Mouse (Mus musculus): ENCODE data around the gene Dnah2.

Dnah2 gene

DNA sequence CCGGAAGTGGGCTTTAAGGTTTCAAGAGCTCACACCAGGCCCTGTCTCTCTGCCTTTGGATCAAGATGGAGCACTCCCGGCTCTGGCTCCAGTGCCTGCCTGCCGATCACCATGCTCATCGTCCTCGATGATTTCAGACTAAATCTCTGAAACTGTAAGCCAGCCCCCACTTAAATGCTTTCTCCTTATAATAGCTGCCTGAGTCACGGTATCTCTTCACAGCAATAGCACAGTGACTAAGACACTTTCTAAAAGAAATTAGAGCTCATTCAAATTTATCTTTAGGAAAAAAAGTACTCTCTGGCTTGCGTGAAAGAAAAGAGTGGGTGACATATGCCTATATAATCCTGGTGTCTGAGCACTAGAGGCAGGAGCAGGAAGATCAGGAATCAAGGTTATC lies 84.9 kb downstream of the Dnah2 start:
- DNase-seq (ENCODE audit: low spot score): no peak

DNA sequence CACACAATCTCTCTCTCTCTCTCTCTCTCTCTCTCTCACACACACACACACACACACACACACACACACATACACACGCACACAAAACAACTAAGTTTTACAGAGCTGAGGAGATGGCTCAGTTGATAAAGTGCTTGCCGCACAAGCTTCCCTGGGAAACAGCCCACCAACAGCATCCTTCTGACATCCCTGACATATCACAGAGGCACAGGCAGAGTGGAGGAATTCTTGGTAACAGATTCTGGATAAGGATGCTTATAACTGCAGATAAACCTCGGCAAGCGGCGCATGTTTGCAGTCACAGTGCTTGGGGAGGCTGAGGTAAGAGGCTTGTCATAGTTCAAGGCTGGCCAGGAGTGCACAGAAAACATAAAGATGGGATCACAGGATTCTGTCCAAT lies 87.3 kb downstream of the Dnah2 start:
- DNase-seq (ENCODE audit: low spot score): no peak

DNA sequence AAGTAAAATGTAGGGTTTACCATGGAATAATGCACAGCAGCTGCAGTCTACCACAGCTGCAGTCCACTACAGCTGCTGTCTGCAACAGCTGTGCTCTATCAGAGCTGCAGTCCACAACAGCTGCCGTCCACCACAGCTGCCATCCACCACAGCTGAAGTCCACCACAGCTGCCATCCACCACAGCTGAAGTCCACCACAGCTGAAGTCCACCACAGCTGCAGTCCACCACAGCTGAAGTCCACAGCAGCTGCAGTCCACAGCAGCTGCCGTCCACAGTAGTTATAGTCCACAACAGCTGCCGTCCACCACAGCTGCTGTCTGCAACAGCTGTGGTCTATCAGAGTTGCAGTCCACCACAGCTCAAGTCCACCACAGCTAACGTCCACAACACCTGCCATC lies 89.0 kb downstream of the Dnah2 start:
- DNase-seq (ENCODE audit: low spot score): no peak

DNA sequence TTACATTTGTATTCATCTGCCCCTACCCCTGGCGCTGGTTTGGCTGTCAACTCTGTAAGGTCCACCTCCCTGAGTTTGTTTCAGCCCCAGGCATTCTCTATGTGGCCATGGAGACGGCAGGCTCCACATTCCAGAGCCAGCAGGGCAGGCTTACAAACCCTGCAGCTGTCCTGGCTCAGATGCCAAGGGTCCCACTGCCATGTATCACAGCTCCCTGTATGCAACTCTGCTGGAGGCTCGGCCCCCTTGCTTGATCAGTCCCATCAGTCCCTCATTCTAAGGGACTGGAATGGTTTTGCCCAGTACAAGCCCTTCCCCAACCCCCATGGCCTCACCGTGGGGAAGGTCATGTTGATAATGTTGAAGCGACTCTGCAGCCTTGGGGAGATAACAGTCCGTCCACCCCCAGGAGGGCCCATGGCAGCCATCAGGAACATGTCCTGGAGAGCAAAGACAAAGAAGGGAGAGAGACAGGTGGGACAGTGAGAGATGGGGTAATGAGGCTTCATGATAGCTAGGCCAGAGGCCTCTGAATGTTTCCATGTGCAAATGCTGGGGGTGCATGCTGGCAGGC lies 91.8 kb downstream of the Dnah2 start:
- DNase-seq (ENCODE audit: low spot score): no peak

DNA sequence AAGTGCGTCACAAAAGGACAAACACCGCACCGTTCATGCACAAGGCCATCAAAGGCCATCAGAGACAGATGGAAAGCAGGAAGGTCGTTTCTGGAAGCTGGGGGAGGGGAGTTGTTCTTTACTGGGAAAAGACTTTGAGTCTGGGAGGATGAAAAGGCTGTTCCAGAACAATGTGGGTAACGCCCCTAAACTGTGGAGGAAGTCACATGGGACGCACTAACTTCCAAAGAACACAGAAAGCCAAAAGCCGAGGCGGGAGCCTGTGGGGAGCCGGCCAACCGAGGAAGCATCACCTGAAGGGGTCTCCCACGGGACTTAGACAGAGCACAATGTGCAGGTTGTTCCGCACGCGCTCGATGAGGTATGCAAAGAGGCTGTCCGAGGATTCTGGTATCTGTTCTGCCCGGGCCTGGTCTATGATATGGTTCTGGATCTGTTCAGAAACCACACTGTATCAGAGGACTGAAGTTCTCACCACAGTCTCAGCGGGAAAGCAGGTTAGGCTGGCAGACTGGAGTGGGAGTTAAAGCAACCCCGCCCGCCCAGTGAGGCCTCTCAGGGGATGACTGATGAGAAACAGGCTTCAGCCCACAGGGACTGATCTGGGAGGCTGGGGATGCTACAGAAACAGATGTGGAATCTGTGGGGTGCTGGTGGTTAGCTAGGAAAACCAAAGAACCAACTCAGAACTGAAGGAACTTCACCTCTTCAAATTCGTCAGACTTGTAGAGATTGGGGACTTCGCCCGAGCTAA lies 96.6 kb downstream of the Dnah2 start:
- no peak for DNase-seq (ENCODE audit: low spot score)

DNA sequence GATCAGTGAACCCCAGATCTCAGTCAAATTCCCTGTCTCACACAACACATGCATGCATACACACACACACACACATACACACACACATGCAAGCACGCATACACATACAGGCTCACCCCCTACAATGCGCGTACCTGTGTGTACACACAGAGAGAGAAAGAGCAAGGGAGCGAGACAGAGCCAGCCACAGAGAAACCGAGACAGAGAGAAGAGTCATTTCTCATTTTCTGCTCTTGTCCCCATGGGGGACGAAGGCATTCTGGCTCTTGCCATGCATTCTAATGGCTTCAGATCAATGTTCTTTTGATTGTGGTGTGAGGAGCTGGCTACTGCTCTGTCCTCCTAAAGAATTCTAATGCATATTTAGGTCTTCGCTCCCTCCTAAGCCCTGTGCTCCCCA lies 101.6 kb downstream of the Dnah2 start:
- DNase-seq (ENCODE audit: low spot score): no peak

DNA sequence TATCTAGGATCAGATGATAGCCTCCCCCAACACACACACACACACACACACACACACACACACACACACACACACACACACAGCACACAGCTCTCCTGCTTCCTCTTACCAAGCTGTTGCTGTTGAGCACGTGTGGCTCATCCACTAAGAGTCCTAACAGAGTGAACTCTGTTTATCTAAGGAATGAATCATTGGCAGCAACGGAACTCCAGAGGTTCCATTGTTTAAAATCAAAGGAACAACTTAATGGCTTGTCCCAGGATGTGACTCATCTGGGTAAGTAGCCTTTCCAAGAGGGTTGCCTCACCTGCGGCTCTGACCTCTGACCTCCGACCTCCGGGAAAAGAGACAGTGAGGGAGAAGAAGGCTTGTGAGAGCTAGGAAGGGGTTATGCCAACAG lies 105.6 kb downstream of the Dnah2 start:
- no peak for DNase-seq (ENCODE audit: low spot score)

DNA sequence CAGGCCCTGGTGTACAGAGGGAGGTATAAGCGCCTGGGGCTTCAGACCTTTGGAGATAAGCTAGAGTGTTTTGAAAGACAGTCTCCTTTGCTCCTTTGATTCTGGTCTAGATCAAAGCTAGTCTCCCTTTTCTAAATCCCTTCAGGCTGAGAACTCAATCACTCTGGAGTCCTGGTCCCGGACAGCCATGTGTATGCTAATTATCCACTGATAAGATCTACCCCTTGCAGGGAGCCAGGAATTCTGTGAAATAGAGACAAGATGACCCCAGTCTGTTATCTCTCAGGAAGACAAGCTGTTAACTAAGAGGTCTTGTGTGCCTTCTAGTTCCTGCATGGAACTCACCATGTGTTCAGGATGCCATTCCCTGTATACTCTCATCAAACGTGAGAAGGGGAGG lies 111.6 kb downstream of the Dnah2 start:
- DNase-seq (ENCODE audit: low spot score): no peak

DNA sequence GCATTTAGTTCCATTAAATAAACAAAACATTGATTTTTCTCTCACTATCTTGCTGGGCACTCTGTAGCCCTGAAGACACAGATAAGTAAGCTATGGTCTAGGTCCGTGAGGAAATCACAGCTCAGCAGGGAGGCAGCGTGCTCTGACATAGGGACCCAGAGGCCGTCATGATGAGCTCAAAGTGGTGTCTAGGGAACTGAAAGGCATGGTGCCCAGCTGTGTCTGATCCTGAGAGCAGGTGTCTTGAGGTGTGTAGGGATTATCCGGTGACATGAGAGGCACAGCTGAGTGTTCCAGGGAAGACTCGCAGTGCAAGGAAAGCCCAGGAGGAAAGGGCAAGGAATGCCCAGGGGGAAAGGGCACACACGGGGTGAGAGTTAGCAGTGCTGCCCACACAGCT lies 115.7 kb downstream of the Dnah2 start:
- DNase-seq (ENCODE audit: low spot score): no peak

DNA sequence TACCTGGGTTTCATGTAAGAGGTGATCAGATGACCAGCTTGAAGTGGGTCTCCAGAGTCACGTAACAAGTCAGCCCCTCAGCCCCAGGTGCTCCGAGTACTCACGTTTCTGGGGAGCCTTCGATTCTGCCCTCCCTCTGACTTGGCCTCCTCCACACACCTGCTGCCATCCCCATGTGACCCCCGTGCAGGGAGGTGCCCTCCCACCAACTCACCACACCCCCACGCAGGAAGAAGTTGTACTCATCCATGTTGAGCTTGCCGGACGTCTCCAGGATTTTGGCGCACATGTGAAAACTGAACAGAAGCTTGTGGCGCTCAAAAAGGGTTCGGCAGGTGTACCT lies 116.3 kb downstream of the Dnah2 start:
- DNase-seq (ENCODE audit: low spot score): no peak

DNA sequence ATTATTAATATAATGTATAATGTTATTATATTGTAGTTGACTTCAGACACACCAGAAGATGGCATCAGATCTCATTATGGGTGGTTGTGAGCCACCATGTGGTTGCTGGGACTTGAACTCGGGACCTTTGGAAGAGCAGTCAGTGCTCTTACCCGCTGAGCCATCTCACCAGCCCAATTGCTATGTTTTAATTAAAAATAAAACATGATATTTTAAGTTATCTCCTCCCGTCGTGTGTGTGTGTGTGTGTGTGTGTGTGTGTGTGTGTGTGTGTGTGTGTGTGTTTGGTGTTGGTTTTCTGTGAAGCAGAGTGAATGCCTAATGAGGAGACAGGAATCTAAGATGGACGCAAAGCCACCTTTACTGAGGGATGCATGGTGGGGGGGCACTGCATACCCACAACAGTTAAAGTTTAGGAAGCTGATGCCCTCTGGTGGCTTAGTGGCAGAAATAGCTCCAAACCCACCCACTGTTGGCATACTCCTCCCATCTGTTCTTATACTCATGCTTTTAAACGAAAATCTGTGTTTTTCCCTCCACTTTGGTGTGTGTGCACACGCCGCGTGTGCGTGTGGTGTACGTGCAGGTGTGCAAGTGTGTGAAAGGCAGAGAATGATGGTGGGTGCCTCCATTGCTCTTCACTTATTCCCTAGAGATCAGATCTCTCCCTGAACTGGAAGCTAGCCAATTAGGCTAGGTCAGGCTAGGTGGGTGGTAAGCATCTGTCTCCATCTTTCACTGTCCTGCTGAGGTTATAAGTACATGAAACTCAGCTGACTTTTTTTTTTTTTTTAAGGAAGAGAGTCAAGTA lies 116.9 kb downstream of the Dnah2 start:
- peak; percentile 48 for DNase-seq (ENCODE audit: low spot score)

DNA sequence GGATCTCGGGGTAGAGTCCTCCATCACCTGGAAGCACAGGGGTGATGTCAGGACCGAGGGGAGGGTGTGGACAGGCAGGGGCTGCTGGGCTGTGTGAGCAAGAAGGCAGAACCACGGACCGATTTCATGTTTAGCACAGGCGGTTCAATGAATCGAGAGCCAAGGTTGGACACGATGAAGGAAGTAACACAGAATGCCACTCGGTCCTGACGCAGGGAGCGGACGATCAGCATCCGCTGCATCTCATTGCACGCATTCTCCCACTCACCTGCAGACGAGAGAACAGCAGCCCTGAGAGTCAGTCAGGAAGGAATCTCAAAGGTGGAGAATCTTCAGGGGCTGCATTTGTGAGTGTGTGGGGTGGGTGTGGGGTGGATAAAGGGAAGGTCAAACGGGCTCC lies 118.3 kb downstream of the Dnah2 start:
- DNase-seq (ENCODE audit: low spot score): no peak

DNA sequence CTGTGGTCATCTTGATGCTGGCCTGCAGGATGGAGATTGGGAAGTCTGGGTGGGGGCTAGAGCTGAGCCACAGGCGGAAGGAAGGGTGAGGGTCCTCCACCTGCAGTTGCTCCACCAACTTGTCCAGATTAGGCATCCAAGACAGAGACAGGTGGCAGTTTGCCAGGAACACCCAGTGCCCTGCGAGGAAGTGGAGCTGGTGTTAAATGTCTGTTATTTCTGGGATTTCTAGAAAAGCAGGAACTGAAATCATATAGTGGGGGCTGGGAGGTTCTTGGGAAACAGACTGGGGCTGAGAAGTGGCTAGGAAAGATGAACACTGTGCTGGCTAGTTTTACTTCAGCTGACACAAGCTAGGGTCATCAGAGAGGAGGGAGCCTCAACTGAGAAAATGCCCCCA lies 119.6 kb downstream of the Dnah2 start:
- DNase-seq (ENCODE audit: low spot score): no peak

DNA sequence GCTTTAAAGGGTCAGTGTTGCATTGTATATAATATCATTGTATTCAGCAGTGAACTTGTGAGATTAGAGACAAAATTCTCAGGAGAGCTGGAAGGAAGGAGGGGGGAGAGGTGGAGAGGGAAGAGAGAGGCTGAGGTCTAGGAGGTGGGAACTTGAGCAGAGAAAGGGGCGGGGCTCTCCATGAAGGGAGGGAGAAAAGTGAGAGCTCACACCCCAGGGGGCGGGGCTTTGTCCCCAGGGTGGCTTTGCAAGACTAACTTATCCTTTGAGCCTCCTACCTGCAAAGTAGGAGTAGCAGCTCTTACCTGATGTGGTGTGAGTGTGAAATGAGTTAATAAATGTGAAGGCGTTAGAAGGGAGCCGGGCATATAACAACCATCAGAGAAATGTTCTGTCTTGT lies 120.2 kb downstream of the Dnah2 start:
- peak; percentile 55 for DNase-seq (ENCODE audit: low spot score)

DNA sequence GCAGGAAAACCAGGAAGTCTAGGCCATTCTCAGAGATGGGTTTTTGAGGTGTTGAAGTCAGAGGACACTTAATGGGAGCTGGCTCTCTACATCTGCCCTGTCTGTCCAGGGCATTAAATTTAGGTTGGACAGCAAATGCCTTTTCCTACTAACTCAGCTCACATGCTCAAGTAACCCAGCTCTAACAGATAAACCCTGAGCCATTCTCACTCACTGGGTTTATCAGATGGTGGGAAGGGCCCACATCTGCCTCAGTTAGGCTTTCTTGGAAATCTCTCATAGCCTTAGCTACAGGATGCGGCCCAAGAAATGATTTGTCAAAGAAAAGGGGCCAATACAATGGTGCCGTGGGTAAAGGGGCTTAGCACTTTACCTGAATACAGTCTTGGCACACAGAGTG lies 122.7 kb downstream of the Dnah2 start:
- DNase-seq (ENCODE audit: low spot score): no peak

DNA sequence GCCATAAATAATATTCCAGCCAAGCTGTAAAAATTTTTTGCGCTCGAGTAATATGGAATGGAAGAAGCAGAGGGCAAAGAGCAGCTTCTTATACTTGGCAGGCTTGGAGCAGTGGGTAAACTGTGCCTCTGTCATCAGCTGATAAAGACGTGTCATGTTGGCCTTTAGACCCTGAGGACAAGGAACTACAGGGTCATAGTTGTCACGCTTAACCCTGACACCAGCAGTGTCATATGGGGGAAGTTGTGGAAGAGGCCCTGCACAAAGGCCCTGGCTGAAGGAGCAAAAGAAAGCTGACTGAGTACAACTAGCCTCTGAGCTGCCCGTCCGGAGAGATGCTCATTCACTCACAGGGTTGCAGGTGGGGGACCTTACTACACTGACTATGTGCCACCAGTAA lies 125.0 kb downstream of the Dnah2 start:
- DNase-seq (ENCODE audit: low spot score): no peak

DNA sequence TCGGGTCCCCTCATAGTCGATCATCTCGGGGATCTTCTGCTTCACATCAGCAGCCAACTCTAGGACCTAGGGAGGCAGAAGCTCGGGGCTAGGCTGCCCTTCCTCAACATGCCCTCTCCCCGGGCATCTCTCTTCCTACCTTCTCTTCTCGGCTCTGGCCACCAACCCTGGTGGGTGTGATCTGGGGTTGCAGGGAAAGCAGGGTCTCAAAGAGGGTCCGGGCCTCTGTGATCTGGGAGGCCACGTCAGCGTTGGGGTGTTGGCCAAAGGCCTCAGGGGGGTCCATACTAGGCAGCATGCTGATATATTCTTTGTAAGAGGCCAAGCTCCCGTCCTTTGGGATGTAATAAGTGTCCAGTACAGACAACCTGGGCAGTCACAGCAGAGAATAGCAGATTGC lies 126.1 kb downstream of the Dnah2 start:
- no peak for DNase-seq (ENCODE audit: low spot score)

DNA sequence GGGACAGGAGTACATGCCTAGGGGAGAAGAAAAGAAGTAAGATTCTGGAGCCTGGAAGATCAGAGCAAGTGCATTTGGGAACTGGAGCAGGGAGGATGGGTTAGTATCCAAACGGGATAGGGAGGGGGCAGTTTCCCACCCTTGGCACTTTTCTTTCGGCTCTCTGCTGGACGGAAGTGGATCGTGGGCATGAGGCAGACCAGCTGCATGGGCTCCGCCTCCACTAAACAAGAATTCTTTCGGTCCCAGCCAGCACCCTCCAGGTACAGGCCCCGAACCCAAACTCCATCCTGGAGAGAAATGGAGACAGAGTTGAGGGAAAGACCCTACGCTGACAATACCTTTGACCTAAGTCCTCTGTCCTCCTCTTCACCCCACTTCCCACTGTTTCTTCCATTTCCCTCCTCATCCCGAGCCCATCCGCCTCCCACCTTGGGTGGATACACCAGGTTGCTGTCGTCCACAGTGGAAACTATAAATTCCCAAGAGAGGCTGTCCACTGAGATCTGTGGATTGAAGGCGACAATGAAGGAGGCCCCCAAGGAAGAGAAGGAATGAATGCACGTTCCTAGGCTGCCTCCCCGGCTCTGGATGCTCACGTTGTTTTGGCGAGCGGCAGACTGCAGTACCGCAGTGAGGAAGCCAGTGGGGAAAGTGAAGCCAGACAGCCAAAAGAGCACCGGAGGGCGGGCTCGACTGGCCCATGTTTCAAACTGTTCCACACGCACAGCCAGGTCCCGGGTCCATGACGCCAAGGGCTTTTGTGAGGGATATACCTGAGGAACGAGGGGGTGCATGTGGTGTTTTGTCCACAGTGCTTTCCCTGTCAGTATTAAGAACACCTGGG lies 127.6 kb downstream of the Dnah2 start:
- no peak for DNase-seq (ENCODE audit: low spot score)

DNA sequence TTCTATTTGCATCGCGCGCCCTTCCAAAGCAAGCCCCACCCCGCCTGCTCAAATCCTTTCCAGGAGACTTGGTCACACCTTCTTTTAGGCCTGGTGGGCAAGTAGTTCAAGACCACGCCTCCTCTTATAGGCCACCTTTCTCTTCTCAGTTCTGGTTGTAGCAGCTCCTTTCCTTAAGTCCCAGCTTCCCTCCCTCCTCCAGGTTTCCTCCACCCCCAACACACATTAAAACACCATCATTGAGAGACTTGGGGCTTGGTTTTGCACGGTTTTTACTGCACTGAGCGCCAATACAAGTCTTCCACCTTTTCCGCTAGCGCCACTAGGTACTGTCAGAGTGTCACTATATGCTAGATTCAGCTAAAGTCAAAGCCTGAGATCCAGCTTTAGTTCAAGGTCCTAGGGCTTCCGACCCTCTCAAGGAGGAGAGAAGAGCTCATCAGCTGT lies 128.3 kb downstream of the Dnah2 start:
- DNase-seq (ENCODE audit: low spot score): no peak

DNA sequence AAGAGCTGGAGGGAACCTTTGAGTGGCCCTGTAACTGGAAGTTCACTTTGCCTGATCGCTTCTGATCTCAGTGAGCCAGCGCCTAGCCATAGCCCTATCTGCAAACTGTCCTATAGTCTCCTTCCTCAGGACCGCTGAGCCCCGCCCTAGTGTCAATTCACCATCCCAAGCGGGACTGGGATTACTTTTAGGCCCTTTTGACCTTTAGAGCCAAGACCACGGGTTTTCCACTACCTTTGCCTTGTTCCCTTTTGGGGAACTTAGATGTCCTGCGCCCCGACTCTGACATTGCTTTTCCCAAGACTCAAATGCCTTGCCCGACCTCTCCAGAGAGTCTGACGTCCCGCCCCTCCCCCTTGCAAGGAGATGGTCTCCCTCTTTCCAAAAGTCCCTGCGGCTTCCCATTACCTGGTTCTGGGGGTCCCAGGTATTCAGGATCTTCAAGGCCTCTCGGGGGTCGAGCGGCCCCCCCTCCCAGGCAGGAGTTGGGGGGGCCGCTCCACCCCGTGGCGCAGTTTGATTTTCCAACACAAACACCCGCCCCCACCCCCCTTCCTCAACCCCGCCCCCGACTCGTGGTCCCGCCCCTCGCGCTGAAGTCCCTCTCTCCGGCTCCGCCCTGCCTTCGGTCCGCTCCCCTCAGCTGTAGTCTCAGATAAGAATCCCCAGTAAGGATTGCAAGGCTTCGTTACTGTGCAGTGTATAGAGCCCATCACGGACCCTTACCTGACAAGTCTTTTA lies 128.9 kb downstream of the Dnah2 start:
- DNase-seq (ENCODE audit: low spot score): no peak

DNA sequence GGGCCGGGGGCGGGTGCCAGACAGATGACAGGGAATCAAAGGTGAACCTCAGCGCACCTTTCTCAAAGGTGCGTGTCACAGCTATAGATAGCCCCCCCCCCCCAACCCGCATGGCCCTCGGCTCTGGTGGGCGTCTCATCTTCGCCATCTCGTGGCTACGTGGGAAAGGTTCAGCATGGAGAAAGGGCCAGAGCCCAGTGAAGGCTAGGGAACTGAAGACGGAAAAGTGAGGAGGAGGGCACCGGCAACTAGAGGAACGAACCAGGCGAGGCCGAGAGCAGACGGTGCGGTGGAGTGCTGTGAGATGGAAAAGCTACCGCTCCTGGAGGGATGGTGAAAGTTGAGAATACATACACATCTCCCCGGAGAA lies 129.5 kb downstream of the Dnah2 start:
- DNase-seq (ENCODE audit: low spot score): no peak
